Mouse (Mus musculus) lung, postnatal 25 days (tissue): ENCODE measurements around the gene Grm4.

ENCODE experiments used
- DNase-seq: peaks from one replicate; pipeline ENCODE4 v3.0.0; 2022; ENCODE audit warnings: low spot score

Grm4 gene

DNA sequence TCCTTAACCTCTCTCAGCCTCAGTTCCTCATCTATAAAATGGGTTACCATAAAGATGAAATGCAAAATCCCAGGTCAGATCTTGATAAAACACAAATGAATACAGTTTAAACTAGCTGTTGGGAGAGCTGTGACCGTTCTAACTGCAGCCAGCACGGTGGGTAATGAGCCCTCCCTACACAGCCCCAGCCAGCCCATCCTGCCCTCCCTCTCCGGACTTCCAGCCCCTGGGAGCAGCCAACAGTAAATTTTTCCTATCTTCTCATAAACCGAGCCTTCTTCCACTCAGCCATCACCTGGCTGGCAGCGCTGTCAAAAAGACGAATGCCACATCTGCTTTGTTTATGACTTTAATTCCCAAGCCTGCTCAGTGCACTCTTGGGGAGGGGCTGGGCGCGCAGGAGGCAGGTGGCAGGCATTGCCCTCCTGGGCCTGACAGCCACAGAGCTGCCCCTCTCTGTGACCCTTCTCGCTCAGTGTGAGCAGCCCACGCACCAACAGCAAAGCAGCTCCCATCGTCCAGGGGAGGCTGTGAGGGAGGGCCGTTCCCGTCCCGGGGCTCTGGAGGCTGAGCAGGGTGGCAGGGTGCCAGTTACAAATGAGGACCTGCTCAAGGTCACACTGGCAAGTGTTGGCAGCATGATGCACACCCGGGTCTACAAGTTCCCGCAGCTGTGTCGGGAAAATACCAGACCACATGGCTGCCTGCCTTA lies 75.7 kb downstream of the Grm4 start:
- DNase-seq: no peak

- no peak for DNase-seq
These were observed 78.6 kb downstream of the Grm4 start for GRCm38 (mm10) chr17:27442538-27443113.

- DNase-seq: no peak
These were observed 79.4 kb downstream of the Grm4 start for GRCm38 (mm10) chr17:27441778-27442177.

- no peak for DNase-seq
These were observed 85.4 kb downstream of the Grm4 start for GRCm38 (mm10) chr17:27435799-27436198.

- DNase-seq: no peak
These were observed 86.0 kb downstream of the Grm4 start for GRCm38 (mm10) chr17:27435225-27435624.

DNA sequence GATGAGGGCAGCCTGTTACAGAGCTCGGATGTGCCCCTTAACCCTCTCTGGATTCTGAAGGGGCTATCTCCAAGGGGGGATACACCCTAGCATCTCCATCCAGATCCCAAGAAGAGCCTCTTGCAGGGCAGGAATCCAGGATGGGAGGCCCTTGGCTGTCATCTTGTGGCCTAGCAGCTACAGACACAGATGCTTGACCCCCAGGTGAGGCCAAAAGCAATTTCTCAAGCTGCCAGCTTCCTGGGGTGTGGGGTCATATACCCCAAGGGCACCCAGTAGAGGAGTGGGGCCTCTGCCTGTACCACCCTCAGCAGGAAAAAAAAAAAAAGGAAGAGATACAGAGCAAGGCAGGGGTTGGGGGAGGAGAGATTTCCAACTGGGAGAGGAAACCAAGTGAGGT lies 87.1 kb downstream of the Grm4 start:
- DNase-seq: no peak

- no peak for DNase-seq
These were observed 88.0 kb downstream of the Grm4 start for GRCm38 (mm10) chr17:27433179-27433680.

GRCm38 (mm10) chr17:27432145-27432650 lies 89.0 kb downstream of the Grm4 start:
- DNase-seq: no peak

DNA sequence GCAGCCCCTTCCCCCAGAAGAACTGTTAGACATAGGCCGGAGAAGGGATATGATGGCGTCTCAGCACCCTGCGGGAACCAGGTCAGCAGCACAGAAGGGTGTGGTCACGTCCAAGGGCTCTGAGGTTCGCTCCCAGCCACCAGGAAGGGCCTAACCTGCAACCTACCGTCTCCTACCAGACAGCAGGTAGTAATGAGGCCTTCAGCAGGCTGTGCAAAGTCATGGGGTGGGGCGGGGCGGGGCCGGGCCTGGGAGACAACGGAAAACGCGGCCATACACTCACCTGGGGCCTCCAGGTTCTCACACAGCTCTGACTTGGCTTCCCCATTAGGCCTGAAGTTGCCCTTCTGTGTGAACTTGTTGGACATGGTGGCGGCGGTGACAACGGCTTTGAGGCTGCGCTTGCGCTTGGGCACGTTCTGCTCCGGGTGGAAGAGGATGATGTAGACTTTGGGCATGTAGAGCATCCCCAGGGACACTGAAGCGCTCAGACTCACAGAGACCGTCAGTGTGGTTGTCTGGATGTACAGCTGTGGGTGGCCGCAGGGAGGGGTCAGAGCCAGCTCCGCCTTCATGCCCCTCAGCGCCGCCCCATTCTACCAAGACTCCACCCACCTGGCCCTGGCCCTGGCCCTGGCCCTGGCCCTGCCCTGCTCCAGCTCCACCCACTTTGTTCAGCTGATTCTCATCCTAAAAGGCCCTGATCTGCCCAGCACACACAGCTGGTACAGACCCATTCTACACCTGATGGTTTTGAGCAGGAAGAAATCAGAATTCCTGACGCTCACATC lies 90.0 kb downstream of the Grm4 start:
- no peak for DNase-seq

- no peak for DNase-seq
These were observed 91.4 kb downstream of the Grm4 start for GRCm38 (mm10) chr17:27429757-27430156.

- no peak for DNase-seq
These were observed 96.2 kb downstream of the Grm4 start for GRCm38 (mm10) chr17:27425016-27425415.

- DNase-seq: no peak
These were observed 96.8 kb downstream of the Grm4 start for GRCm38 (mm10) chr17:27424356-27424755.

GRCm38 (mm10) chr17:27422726-27423381 lies 98.3 kb downstream of the Grm4 start:
- DNase-seq: no peak

- no peak for DNase-seq
These were observed 98.9 kb downstream of the Grm4 start for GRCm38 (mm10) chr17:27422371-27422725.

DNA sequence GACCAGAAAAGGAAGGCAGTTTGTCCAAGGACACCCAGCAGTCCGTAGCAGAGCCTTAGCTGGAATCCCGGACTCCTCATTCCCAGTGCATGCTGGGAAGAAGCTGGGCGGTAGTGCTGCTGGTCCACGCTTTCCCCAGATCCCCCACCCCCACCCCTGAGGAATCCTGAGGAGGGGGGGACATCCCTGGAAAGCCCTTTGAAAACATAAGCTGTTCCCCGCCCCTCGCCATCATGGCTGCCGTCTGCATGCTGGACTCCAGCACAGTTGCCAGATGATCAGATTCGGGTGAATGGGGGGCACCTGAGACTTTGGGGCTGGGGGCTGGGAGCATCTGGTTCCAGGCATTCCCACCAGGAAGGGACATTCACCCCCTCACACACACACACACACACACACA lies 99.4 kb downstream of the Grm4 start:
- DNase-seq: no peak

DNA sequence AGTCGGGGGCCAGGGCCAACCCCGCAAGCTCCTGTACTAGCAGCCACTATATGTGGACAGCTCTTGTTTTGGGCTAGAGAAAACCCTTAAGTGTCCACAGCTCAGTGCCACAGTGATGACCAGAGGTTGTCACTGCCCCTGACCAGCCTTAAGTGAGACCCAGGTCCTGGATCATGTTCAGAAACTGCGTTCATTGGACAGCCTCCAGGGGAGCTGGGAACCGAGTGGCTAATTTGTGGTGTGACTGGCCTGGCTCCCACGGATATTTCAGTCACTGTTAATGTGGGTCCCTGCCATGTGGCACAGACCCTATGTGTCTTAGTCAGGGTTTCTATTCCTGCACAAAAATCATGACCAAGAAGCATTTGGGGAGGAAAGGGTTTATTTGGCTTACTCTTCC lies 112.2 kb downstream of the Grm4 start:
- no peak for DNase-seq

DNA sequence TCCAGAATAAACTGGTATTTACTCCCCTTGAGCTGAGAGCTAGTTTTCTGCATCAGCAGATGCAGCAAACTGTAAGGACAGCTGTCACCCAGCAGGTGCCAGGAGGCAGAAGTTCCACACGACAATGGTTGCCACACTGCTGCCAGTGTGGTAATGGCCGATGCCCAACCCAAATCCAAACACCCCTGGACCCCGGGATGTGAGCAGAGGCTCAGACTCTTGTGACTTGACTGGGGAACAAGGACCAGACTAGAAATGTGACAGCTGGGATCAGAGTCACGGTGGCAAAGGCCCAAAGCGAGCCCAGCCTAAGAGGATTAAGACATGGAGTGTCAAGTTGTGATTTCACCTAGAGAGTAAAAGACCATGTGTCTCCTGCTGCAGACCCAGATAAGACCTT lies 112.7 kb downstream of the Grm4 start:
- no peak for DNase-seq

GRCm38 (mm10) chr17:27406956-27407355 lies 114.2 kb downstream of the Grm4 start:
- DNase-seq: no peak

DNA sequence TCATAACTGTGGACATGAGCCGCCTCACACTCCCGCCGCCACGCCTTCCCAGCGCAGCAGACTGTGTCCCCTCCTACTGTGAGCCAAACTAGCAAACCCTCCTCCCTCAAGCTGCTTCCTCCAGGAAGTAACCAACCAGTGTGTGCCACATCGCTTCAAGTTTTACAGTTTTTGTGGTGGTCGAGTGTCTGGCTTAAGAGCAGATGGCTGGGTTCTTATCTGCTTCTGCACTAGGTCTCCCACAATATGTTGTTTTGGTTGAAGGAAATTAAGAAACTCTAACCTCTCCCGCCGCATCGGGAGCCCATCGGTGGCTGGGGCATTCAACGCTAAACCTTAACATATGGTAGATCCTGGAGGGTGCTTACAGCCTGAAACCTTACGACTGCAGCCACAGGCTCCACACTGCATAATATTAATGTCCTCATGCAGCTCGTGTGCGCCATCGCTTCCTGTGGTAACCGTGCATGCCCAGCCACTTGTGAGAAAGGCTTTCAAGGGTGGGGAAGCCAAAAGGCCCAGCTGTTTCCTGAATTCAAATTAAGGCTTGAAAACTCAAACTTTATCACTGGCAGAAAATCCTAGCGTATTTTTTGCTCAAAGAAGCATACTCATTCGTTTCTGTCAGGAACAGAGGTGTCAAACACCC lies 115.7 kb downstream of the Grm4 start:
- DNase-seq: no peak

GRCm38 (mm10) chr17:27401200-27401599 lies 120.0 kb downstream of the Grm4 start:
- DNase-seq: no peak

- DNase-seq: no peak
These were observed 127.3 kb downstream of the Grm4 start for GRCm38 (mm10) chr17:27393931-27394330.

DNA sequence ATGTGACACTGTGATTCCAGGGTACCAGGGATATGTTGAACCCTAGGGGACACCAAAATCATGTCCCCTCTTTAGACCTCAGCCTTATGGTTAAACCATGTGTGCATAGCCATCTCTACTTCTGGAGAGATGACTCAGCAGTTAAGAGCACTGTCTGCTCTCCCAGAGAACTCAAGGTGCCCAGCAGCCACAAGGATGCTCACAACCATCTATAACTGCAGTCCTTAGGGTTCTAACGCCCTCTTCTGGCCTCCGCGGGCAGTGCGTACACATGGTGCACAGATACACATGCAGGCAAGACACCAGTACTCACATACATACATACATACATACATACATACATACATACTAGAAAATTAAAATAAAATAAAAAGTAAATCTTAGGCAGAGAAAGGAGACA lies 127.8 kb downstream of the Grm4 start:
- no peak for DNase-seq
